Mouse (Mus musculus) thymus, adult 2 months (tissue): ENCODE results near the gene Tra2b.

ENCODE experiments used
- CTCF ChIP-seq: fragments of 200-500 bp; IDR thresholded peaks from 2 replicates; pipeline ENCODE4 v1.5.1; 2012; ENCODE audit warnings: mild to moderate bottlenecking, control low read depth, low read length, moderate library complexity, borderline replicate concordance; ENCODE audit not compliant: control insufficient read depth, poor library complexity, insufficient read depth; ENCODE audit errors: extremely low read depth
- POLR2A ChIP-seq: fragments of 200-500 bp; IDR thresholded peaks from 2 replicates; pipeline ENCODE4 v1.6.1; 2012; ENCODE audit warnings: mild to moderate bottlenecking, low read length, control low read depth, moderate library complexity; ENCODE audit not compliant: control insufficient read depth, poor library complexity, insufficient read depth; ENCODE audit errors: extremely low read depth

GRCm38 (mm10) chr16:22201858-22202257 is 63.9 kb downstream of the Tra2b start:
- TF ChIP-seq CTCF (no peak), POLR2A (no peak)
